ENCODE assay signal across 8 mouse cellular contexts in the genomic region with DNA sequence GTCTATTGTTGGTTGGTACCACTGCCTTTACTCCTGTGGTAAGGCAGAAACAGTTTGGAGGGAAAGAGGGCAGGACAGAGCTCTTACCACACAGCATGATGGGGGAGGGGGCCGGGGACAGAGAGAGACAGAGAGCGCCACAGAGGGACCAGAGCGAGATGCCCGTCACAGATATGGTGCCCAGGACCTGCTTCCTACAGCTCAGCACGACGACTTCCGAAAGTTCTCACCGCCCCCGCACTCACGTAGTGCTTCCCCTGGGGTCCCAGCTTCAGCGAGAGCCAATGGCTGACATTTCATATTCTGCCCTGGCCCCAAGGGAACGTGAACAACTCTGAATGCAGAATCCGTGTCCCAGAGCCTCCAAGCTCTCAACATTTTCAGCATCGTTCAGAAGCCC.
DNase-seq lines count a peak whose midpoint lies in the region; ATAC-seq and TF ChIP-seq lines count a peak whose summit lies in the region.

No protein-coding gene starts in this region.

- no peak overlapping the region for H3K9ac ChIP-seq in liver, embryonic 11.5 days (ENCODE audit: low read depth, low read length)
- no peak overlapping the region for H3K9ac ChIP-seq in embryonic facial prominence, embryonic 13.5 days
- H3K9ac ChIP-seq in limb, embryonic 11.5 days (ENCODE audit: low read length): no peak overlapping the region

- peak overlapping the region; percentile 17; the same call in 1 of the 2 replicates for H3K4me3 ChIP-seq in liver, embryonic 11.5 days (ENCODE audit: low read depth, low read length)
- peak overlapping the region; percentile 24 for H3K4me3 ChIP-seq in embryonic facial prominence, embryonic 13.5 days
- no peak overlapping the region for H3K4me3 ChIP-seq in limb, embryonic 11.5 days (ENCODE audit: low read depth, low read length)
- peak overlapping the region; percentile 54 for H3K4me3 ChIP-seq in testis, adult 2 months (ENCODE audit: control insufficient read depth, low read depth, low read length)

- no peaks in the 10 kb centered on the region for H3K36me3 ChIP-seq in liver, embryonic 11.5 days (ENCODE audit: control insufficient read depth, insufficient read depth, low read length)
- H3K36me3 ChIP-seq in embryonic facial prominence, embryonic 13.5 days: no peaks in the 10 kb centered on the region
- H3K36me3 ChIP-seq in limb, embryonic 11.5 days (ENCODE audit: control insufficient read depth, insufficient read depth, low read length): no peaks in the 10 kb centered on the region
- H3K36me3 ChIP-seq in testis, adult 2 months (ENCODE audit: control insufficient read depth, insufficient read depth, low read length): no peaks in the 10 kb centered on the region

- H3K4me1 ChIP-seq in liver, embryonic 11.5 days (replicated peaks; ENCODE audit: control insufficient read depth, insufficient read depth, low read length): peaks cover 3% of the 10 kb centered on the region
- H3K4me1 ChIP-seq in embryonic facial prominence, embryonic 13.5 days: peaks cover 22% of the 10 kb centered on the region
- peaks cover 3% of the 10 kb centered on the region; the same call in 1 of the 2 replicates for H3K4me1 ChIP-seq in limb, embryonic 11.5 days (ENCODE audit: control insufficient read depth, insufficient read depth, low read length)
- peaks cover 9% of the 10 kb centered on the region for H3K4me1 ChIP-seq in testis, adult 2 months (ENCODE audit: control insufficient read depth, insufficient read depth, low read length)

- H3K9me3 ChIP-seq in liver, embryonic 11.5 days (ENCODE audit: control insufficient read depth, low read length): no peaks in the 10 kb centered on the region
- H3K9me3 ChIP-seq in embryonic facial prominence, embryonic 13.5 days: no peaks in the 10 kb centered on the region
- H3K9me3 ChIP-seq in limb, embryonic 11.5 days (ENCODE audit: control insufficient read depth, low read length): no peaks in the 10 kb centered on the region

- H3K27ac ChIP-seq in liver, embryonic 11.5 days (ENCODE audit: low read depth, low read length): no peak overlapping the region
- no peak overlapping the region for H3K27ac ChIP-seq in embryonic facial prominence, embryonic 13.5 days
- no peak overlapping the region for H3K27ac ChIP-seq in limb, embryonic 11.5 days (replicated peaks; ENCODE audit: low read depth, low read length)
- no peak overlapping the region for H3K27ac ChIP-seq in testis, adult 2 months (ENCODE audit: control insufficient read depth, insufficient read depth, low read depth, low read length)

- ATAC-seq in liver, embryonic 11.5 days (replicated peaks; ENCODE audit: low FRiP score): no peak
- ATAC-seq in embryonic facial prominence, embryonic 13.5 days (ENCODE audit: insufficient number of reproducible peaks, insufficient read depth, low FRiP score, low TSS enrichment, low read depth): no peak
- no peak for ATAC-seq in limb, embryonic 11.5 days (ENCODE audit: insufficient number of reproducible peaks, low FRiP score, low TSS enrichment, low read depth)

- H3K4me2 ChIP-seq in liver, embryonic 11.5 days: peak overlapping the region; percentile 52
- H3K4me2 ChIP-seq in embryonic facial prominence, embryonic 13.5 days: peak overlapping the region; percentile 53
- H3K4me2 ChIP-seq in limb, embryonic 11.5 days (ENCODE audit: low read depth, severe bottlenecking): peak overlapping the region; percentile 35

- WGBS in liver, embryonic 11.5 days: 20% methylated on average over 14 of the region's 14 CpGs
- WGBS in embryonic facial prominence, embryonic 13.5 days: 32% methylated on average over 14 of the region's 14 CpGs
- WGBS in limb, embryonic 11.5 days: 30% methylated on average over 14 of the region's 14 CpGs

- TF ChIP-seq CTCF in testis, adult 2 months (IDR thresholded peaks at IDR 0.05; ENCODE audit: control insufficient read depth, insufficient read depth, insufficient replicate concordance, low read depth, low read length): no peak

- peak; percentile 38 for DNase-seq in liver, embryonic 11.5 days (ENCODE audit: low spot score)
- DNase-seq in liver: no peak
- no peak for DNase-seq in limb, embryonic 11.5 days (ENCODE audit: low spot score)
- DNase-seq in adrenal gland, postnatal 25 days: no peak
- no peak for DNase-seq in adrenal gland, adult 8-10 months
- DNase-seq in adrenal gland, postnatal 4 days (ENCODE audit: low spot score in 2 of 2): no peak

- no peak for TF ChIP-seq POLR2A in testis, adult 2 months (IDR thresholded peaks at IDR 0.05; ENCODE audit: control insufficient read depth, low read depth, low read length)

- H3K27me3 ChIP-seq in liver, embryonic 11.5 days (replicated peaks; ENCODE audit: control insufficient read depth, insufficient read depth, low read length): no peaks in the 10 kb centered on the region
- no peaks in the 10 kb centered on the region for H3K27me3 ChIP-seq in embryonic facial prominence, embryonic 13.5 days
- no peaks in the 10 kb centered on the region for H3K27me3 ChIP-seq in limb, embryonic 11.5 days (ENCODE audit: control insufficient read depth, insufficient read depth, low read length)
- no peaks in the 10 kb centered on the region for H3K27me3 ChIP-seq in testis, adult 2 months (ENCODE audit: control insufficient read depth, insufficient read depth, low read length)
